Mouse (Mus musculus) gastrocnemius, adult 18-20 months (tissue): ENCODE data around the gene Yod1. TPM values are rescaled to one million over a fixed set of nuclear protein-coding genes. Genes with fewer than 3 reads are reported as not detected.

Source experiments
- DNase-seq: peaks from one replicate; pipeline ENCODE4 v3.0.0; 2021; ENCODE audit warnings: low spot score
- total RNA-seq, 2 experiments: library from RNA; stranded (reverse); gene quantifications; 2 replicates each; pipeline ENCODE4 v1.2.3; 2021

Gene Yod1
- total RNA-seq, 2 experiments from 2014 or later: 2.9 to 3.5 TPM

DNA sequence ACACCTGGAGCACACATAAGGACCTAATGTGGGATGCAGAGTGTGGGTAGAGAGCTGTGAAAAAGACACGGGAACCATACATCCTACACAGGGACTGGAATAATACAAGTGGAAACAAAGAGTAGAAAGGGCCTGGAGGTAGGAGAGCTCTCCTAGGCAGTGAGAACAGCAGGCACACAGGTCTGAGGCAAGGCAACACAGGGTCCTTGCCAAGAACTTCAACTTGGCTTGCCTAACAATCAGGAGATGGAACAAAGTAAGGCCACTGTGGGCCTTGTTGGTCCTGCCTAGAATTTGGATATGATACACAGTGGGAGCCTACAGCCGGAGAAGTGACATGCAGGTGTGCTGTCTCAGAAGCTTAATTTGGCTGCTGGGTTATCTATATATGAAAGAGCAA is 52.8 kb downstream of the Yod1 start:
- no peak for DNase-seq

DNA sequence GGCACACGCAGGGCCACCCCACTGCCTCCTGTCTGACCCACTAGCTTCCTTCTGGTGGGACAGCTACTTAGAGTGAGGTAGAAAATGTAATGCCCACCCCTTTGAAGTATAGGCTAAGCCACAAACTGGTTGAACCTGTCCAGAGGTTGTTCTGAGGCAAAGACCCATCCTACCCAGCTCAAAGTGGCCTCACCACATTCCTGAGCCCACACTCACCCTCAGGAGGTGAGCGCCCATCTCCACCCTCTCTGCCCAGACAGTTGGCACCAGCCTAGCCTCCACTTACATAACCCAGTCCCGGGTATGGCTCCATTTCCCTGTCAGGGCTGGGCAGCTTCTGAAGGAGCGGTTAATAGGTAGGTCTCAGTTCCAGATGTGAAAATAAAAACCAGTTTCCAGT is 53.4 kb downstream of the Yod1 start:
- no peak for DNase-seq

DNA sequence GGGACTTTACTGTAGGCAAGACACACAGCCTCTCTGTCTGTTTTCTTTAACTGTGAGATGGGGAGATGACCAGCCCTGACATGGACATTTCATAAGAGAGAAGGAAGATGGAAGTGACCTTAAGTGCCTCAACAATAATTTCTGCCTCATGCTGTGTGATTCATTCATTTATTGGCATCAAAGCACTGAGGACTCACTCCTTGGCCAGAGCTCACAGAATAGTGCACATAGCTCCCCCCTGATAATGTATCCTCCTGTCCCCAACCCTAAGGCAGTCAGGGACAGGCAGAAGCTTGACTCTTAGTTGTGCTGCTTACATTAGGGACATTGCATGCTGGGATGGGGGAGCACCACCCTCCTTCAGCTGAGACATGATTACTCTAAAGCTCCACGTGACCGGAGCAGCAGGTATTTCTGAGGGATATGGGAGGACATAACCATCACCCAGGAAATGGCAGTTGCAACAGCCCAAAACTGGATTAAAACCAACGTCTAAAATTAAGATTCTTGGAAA is 53.9 kb downstream of the Yod1 start:
- no peak for DNase-seq

Other genes with a start within 250 kb of the Yod1 start
- not detected for gene Zp3r, start 87.7 kb upstream of the Yod1 start, total RNA-seq
- gene C4bp, start 55.7 kb upstream of the Yod1 start, total RNA-seq: under 1 TPM in 1 of 2 experiments, not detected in 1; 0.19 TPM
- not detected for gene Gm29427, start 1.5 kb upstream of the Yod1 start, total RNA-seq
- 10 to 100 TPM in 1 of 2 experiments, 1 to 10 TPM in 1; 9.7 to 12.8 TPM for gene Pfkfb2, start 11.9 kb downstream of the Yod1 start, total RNA-seq
- under 1 TPM; 0.09 to 0.24 TPM for gene AA986860, start 14.6 kb downstream of the Yod1 start, total RNA-seq
- gene Fcamr, start 83.6 kb downstream of the Yod1 start, total RNA-seq: not detected
- gene Pigr, start 109.4 kb downstream of the Yod1 start, total RNA-seq: under 1 TPM; 0.14 to 0.52 TPM
- gene Fcmr, start 148.3 kb downstream of the Yod1 start, total RNA-seq: under 1 TPM in 1 of 2 experiments, not detected in 1; 0.14 TPM
- not detected for gene Il24, start 170.1 kb downstream of the Yod1 start, total RNA-seq
- gene Il20, start 194.1 kb downstream of the Yod1 start, total RNA-seq: not detected
- not detected for gene Il19, start 222.8 kb downstream of the Yod1 start, total RNA-seq